Mouse (Mus musculus) liver, embryonic 13.5 days (tissue): ENCODE measurements around the gene Cd28. TPM values are rescaled to one million over a fixed set of nuclear protein-coding genes. Genes with fewer than 3 reads are reported as not detected.
"Not testable (repeated sequence)": the region's sequence is repeated elsewhere in the genome, so short reads cannot be mapped to it uniquely, and the experiment has no call there.

Experiments used
- ATAC-seq: fragments of 200-750 bp; cut with Nextera tagmentation; 2 replicates; pipeline ENCODE4 v1.8.0; 2017; ENCODE audit warnings: low read depth, mild to moderate bottlenecking, moderate number of reproducible peaks, moderate library complexity
- DNase-seq: peaks from one replicate; pipeline ENCODE4 v3.0.0; 2022
- H3K27ac ChIP-seq: fragments of 300-500 bp; sonication (generic); 2 replicates; pipeline ENCODE4 v1.5.1; 2015; ENCODE audit warnings: moderate library complexity, mild to moderate bottlenecking, inconsistent platforms
- H3K27me3 ChIP-seq: fragments of 300-500 bp; sonication (generic); 2 replicates; pipeline ENCODE4 v1.6.1; 2015; ENCODE audit warnings: mild to moderate bottlenecking, inconsistent platforms
- H3K36me3 ChIP-seq: fragments of 300-500 bp; sonication (generic); 2 replicates; pipeline ENCODE4 v1.6.1; 2015; ENCODE audit warnings: mild to moderate bottlenecking, inconsistent platforms
- H3K4me1 ChIP-seq: fragments of 300-500 bp; sonication (generic); replicated peaks from 2 replicates; pipeline ENCODE4 v1.6.1; 2015; ENCODE audit warnings: inconsistent platforms
- H3K4me2 ChIP-seq: fragments of 300-500 bp; sonication (generic); 2 replicates; pipeline ENCODE4 v1.6.1; 2015; ENCODE audit warnings: inconsistent platforms, mild to moderate bottlenecking, moderate library complexity
- H3K4me3 ChIP-seq: fragments of 300-500 bp; sonication (generic); replicated peaks from 2 replicates; pipeline ENCODE4 v1.5.1; 2015; ENCODE audit warnings: mild to moderate bottlenecking, inconsistent platforms
- H3K9ac ChIP-seq: fragments of 300-500 bp; sonication (generic); 2 replicates; pipeline ENCODE4 v1.6.1; 2015; ENCODE audit warnings: mild to moderate bottlenecking, inconsistent platforms
- H3K9me3 ChIP-seq: fragments of 300-500 bp; sonication (generic); replicated peaks from 2 replicates; pipeline ENCODE4 v1.6.1; 2016; ENCODE audit warnings: inconsistent platforms
- WGBS: fragments of 180-500 bp; shearing (Covaris S2); methylation state at CpG from one replicate; pipeline ENCODE4 v1.1.7; 2015; ENCODE audit not compliant: insufficient replicate concordance; 5-methylcytosine and 5-hydroxymethylcytosine counted together
- polyA plus RNA-seq: library from polyadenylated mRNA; unstranded; fragments of >200 nt; fragmentation: Nextera tagmentation; extraction: Ambion mirVana; gene quantifications from 2 replicates; pipeline ENCODE4 v1.2.1, GENCODE M21; 2015

Gene Cd28
- polyA plus RNA-seq, 1 experiment from 2014 or later: 0.12 TPM

- Histone ChIP-seq H3K36me3 (no peaks in the 10 kb centered on the region), H3K9ac (no peak overlapping the region), H3K27ac (no peak overlapping the region), H3K4me2 (no peak overlapping the region), H3K4me3 (no peak overlapping the region), H3K27me3 (no peaks in the 10 kb centered on the region), H3K9me3 (no peaks in the 10 kb centered on the region), H3K4me1 (no peaks in the 10 kb centered on the region)
- no peak for ATAC-seq
- WGBS: 67% methylated on average over 4 of the region's 4 CpGs
- DNase-seq: no peak
Observed at GRCm38 (mm10) chr1:60803128-60803824, 86.7 kb downstream of the Cd28 start.

GRCm38 (mm10) chr1:60803825-60804696 lies 87.5 kb downstream of the Cd28 start:
- Histone ChIP-seq H3K27me3 (no peaks in the 10 kb centered on the region), H3K36me3 (no peaks in the 10 kb centered on the region), H3K9me3 (no peaks in the 10 kb centered on the region), H3K4me1 (no peaks in the 10 kb centered on the region), H3K4me2 (no peak overlapping the region), H3K4me3 (no peak overlapping the region), H3K9ac (no peak overlapping the region), H3K27ac (no peak overlapping the region)
- ATAC-seq (no peak), DNase-seq (no peak)
- WGBS: 61% methylated on average over 6 of the region's 6 CpGs

GRCm38 (mm10) chr1:60805178-60805577 lies 88.6 kb downstream of the Cd28 start:
- DNase-seq (no peak), ATAC-seq (no peak)
- H3K4me2 ChIP-seq: no peak overlapping the region
- WGBS: 55% methylated on average over 1 of the region's 1 CpGs
- no peaks in the 10 kb centered on the region for H3K27me3 ChIP-seq
- no peaks in the 10 kb centered on the region for H3K4me1 ChIP-seq
- no peak overlapping the region for H3K9ac ChIP-seq
- H3K36me3 ChIP-seq: no peaks in the 10 kb centered on the region
- no peak overlapping the region for H3K4me3 ChIP-seq
- no peaks in the 10 kb centered on the region for H3K9me3 ChIP-seq
- H3K27ac ChIP-seq: no peak overlapping the region

GRCm38 (mm10) chr1:60807748-60808147 lies 91.1 kb downstream of the Cd28 start:
- H3K36me3 ChIP-seq: no peaks in the 10 kb centered on the region
- no peaks in the 10 kb centered on the region for H3K9me3 ChIP-seq
- H3K27me3 ChIP-seq: no peaks in the 10 kb centered on the region
- no peak overlapping the region for H3K9ac ChIP-seq
- no peak for DNase-seq
- no peaks in the 10 kb centered on the region for H3K4me1 ChIP-seq
- WGBS: 68% methylated on average over 1 of the region's 1 CpGs
- no peak overlapping the region for H3K4me2 ChIP-seq
- ATAC-seq: no peak
- no peak overlapping the region for H3K4me3 ChIP-seq
- H3K27ac ChIP-seq: no peak overlapping the region

GRCm38 (mm10) chr1:60808466-60808865 lies 91.9 kb downstream of the Cd28 start:
- H3K4me3 ChIP-seq: no peak overlapping the region
- DNase-seq (no peak), ATAC-seq (no peak)
- no peak overlapping the region for H3K4me2 ChIP-seq
- H3K9ac ChIP-seq: no peak overlapping the region
- WGBS: 67% methylated on average over 2 of the region's 2 CpGs
- no peak overlapping the region for H3K27ac ChIP-seq
- H3K4me1 ChIP-seq: no peaks in the 10 kb centered on the region
- no peaks in the 10 kb centered on the region for H3K36me3 ChIP-seq
- H3K9me3 ChIP-seq: no peaks in the 10 kb centered on the region
- no peaks in the 10 kb centered on the region for H3K27me3 ChIP-seq

GRCm38 (mm10) chr1:60809166-60809565 lies 92.6 kb downstream of the Cd28 start:
- Histone ChIP-seq H3K27ac (no peak overlapping the region), H3K36me3 (no peaks in the 10 kb centered on the region), H3K4me2 (no peak overlapping the region), H3K9ac (no peak overlapping the region), H3K4me1 (no peaks in the 10 kb centered on the region), H3K4me3 (no peak overlapping the region), H3K27me3 (no peaks in the 10 kb centered on the region), H3K9me3 (no peaks in the 10 kb centered on the region)
- DNase-seq (no peak), ATAC-seq (no peak)
- 75% methylated on average over 12 of the region's 12 CpGs for WGBS

GRCm38 (mm10) chr1:60810821-60811220 lies 94.2 kb downstream of the Cd28 start:
- H3K9ac ChIP-seq: no peak overlapping the region
- no peaks in the 10 kb centered on the region for H3K4me1 ChIP-seq
- H3K27ac ChIP-seq: no peak overlapping the region
- no peak overlapping the region for H3K4me3 ChIP-seq
- no peaks in the 10 kb centered on the region for H3K27me3 ChIP-seq
- DNase-seq (no peak), ATAC-seq (no peak)
- no peaks in the 10 kb centered on the region for H3K9me3 ChIP-seq
- no peak overlapping the region for H3K4me2 ChIP-seq
- H3K36me3 ChIP-seq: no peaks in the 10 kb centered on the region

GRCm38 (mm10) chr1:60811998-60812397 lies 95.4 kb downstream of the Cd28 start:
- 14% methylated on average over 1 of the region's 1 CpGs for WGBS

GRCm38 (mm10) chr1:60813411-60813810 lies 96.8 kb downstream of the Cd28 start:
- WGBS: 66% methylated on average over 2 of the region's 2 CpGs
- H3K4me3 ChIP-seq: no peak overlapping the region
- H3K9ac ChIP-seq: no peak overlapping the region
- H3K4me1 ChIP-seq: no peaks in the 10 kb centered on the region
- ATAC-seq (no peak), DNase-seq (no peak)
- no peaks in the 10 kb centered on the region for H3K27me3 ChIP-seq
- H3K4me2 ChIP-seq: no peak overlapping the region
- H3K36me3 ChIP-seq: no peaks in the 10 kb centered on the region
- no peak overlapping the region for H3K27ac ChIP-seq
- H3K9me3 ChIP-seq: no peaks in the 10 kb centered on the region

More at GRCm38 (mm10) chr1:60811998-60812397, 95.4 kb downstream of the Cd28 start:
- Histone ChIP-seq H3K27me3 (no peaks in the 10 kb centered on the region), H3K9me3 (no peaks in the 10 kb centered on the region), H3K4me1 (no peaks in the 10 kb centered on the region), H3K27ac (no peak overlapping the region), H3K9ac (no peak overlapping the region), H3K36me3 (no peaks in the 10 kb centered on the region), H3K4me3 (no peak overlapping the region), H3K4me2 (no peak overlapping the region)
- no peak for ATAC-seq
- DNase-seq: no peak

- Histone ChIP-seq H3K27ac (no peak overlapping the region), H3K36me3 (no peaks in the 10 kb centered on the region), H3K4me2 (no peak overlapping the region), H3K4me3 (no peak overlapping the region), H3K9ac (no peak overlapping the region), H3K9me3 (no peaks in the 10 kb centered on the region), H3K4me1 (no peaks in the 10 kb centered on the region), H3K27me3 (no peaks in the 10 kb centered on the region)
- DNase-seq (no peak), ATAC-seq (no peak)
- WGBS: 76% methylated on average over 6 of the region's 6 CpGs
Observed at GRCm38 (mm10) chr1:60815912-60816311, 99.3 kb downstream of the Cd28 start.

GRCm38 (mm10) chr1:60818491-60818890 lies 101.9 kb downstream of the Cd28 start:
- not testable (repeated sequence) for H3K4me2 ChIP-seq, H3K9ac ChIP-seq, H3K36me3 ChIP-seq, ATAC-seq, H3K9me3 ChIP-seq, H3K27ac ChIP-seq, DNase-seq, H3K4me1 ChIP-seq, H3K4me3 ChIP-seq, H3K27me3 ChIP-seq
- WGBS: 63% methylated on average over 4 of the region's 4 CpGs

- ATAC-seq (no peak), DNase-seq (no peak)
- Histone ChIP-seq H3K4me2 (no peak overlapping the region), H3K9ac (no peak overlapping the region), H3K27ac (no peak overlapping the region), H3K4me3 (no peak overlapping the region), H3K4me1 (peaks cover 6% of the 10 kb centered on the region; the same call in 1 of the 2 replicates), H3K9me3 (no peaks in the 10 kb centered on the region), H3K36me3 (no peaks in the 10 kb centered on the region), H3K27me3 (no peaks in the 10 kb centered on the region)
- 56% methylated on average over 2 of the region's 2 CpGs for WGBS
Observed at GRCm38 (mm10) chr1:60819993-60820392, 103.4 kb downstream of the Cd28 start.
